Mouse (Mus musculus): ENCODE results near the gene Olfr9. TPM values are rescaled to one million over a fixed set of nuclear protein-coding genes. Genes with fewer than 3 reads are reported as not detected.
"Not testable (repeated sequence)": the region's sequence is repeated elsewhere in the genome, so short reads cannot be mapped to it uniquely, and the experiment has no call there.

Olfr9 gene
- polyA plus RNA-seq, 1 experiment: not detected

DNA sequence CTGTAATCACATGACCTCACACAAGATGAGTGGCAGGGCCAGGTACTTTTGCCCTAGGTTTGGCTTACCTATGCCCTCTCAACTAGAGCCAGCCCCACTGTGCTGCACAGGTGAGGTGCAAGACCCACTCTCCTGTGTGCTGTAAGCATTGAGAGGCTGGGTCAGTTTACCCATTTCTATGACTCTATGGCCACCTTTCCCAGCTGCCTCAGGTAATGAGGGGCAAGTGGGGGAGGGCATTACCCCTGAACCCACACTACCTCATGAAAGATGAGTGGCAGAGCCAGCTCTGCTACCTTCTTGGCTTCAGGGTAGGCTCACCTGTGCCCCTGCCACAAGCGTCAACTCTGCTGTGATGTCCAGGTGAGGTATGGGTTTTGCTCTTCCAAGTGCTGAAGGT is 6.6 kb downstream of the Olfr9 start:
- no peaks in the 10 kb centered on the region for H3K36me3 ChIP-seq (ENCODE audit: control insufficient read depth, insufficient read depth, low read length, poor library complexity, severe bottlenecking)
- no peak overlapping the region for H3K9ac ChIP-seq (ENCODE audit: low read depth, poor library complexity, severe bottlenecking)
- no peak overlapping the region for H3K4me3 ChIP-seq (ENCODE audit: low read depth, low read length)
- no peak overlapping the region for H3K27ac ChIP-seq (ENCODE audit: insufficient read depth, low read length)
- no peak for TF ChIP-seq POLR2A (IDR thresholded peaks at IDR 0.05; ENCODE audit: insufficient read depth, low read length)
- no peak for TF ChIP-seq EP300 (IDR thresholded peaks at IDR 0.05; ENCODE audit: insufficient read depth, low read depth, low read length)
- TF ChIP-seq CTCF (IDR thresholded peaks at IDR 0.05; ENCODE audit: low read depth, low read length): no peak
- H3K27me3 ChIP-seq (ENCODE audit: control insufficient read depth, insufficient read depth, low read length, poor library complexity, severe bottlenecking): no peaks in the 10 kb centered on the region
- no peaks in the 10 kb centered on the region for H3K4me1 ChIP-seq (ENCODE audit: control insufficient read depth, insufficient read depth, low read length)
- no peaks in the 10 kb centered on the region for H3K9me3 ChIP-seq (replicated peaks; ENCODE audit: control insufficient read depth, insufficient read depth, low read length, poor library complexity, severe bottlenecking)

DNA sequence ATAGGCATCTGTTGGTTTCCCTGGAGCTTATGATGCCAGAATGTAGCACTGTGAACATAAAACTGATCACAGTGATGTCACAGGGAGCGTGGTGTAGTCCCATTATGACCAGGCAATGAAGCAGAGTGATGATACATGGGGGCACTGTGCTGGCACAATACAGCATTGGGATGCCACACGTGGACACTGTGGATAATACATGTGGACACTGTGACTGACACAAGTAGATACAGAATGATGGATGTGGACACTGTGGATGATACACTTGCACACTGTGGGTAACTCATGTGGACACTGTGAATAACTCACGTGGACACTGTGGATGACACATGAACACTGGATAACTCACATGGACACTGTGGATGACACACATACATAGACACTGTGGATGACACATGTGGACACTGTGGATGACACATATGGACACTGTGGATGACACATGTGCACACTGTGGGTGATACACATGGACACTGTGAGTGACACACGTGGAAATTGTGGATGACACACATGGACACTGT is 7.4 kb downstream of the Olfr9 start:
- H3K9ac ChIP-seq (ENCODE audit: low read depth, poor library complexity, severe bottlenecking): no peak overlapping the region
- TF ChIP-seq POLR2A (IDR thresholded peaks at IDR 0.05; ENCODE audit: insufficient read depth, low read length) (no peak), EP300 (IDR thresholded peaks at IDR 0.05; ENCODE audit: insufficient read depth, low read depth, low read length) (no peak), CTCF (IDR thresholded peaks at IDR 0.05; ENCODE audit: low read depth, low read length) (no peak)
- H3K4me1 ChIP-seq (ENCODE audit: control insufficient read depth, insufficient read depth, low read length): no peaks in the 10 kb centered on the region
- H3K4me3 ChIP-seq (ENCODE audit: low read depth, low read length): no peak overlapping the region
- H3K27ac ChIP-seq (ENCODE audit: insufficient read depth, low read length): no peak overlapping the region
- H3K27me3 ChIP-seq (ENCODE audit: control insufficient read depth, insufficient read depth, low read length, poor library complexity, severe bottlenecking): no peaks in the 10 kb centered on the region
- H3K36me3 ChIP-seq (ENCODE audit: control insufficient read depth, insufficient read depth, low read length, poor library complexity, severe bottlenecking): no peaks in the 10 kb centered on the region
- no peaks in the 10 kb centered on the region for H3K9me3 ChIP-seq (replicated peaks; ENCODE audit: control insufficient read depth, insufficient read depth, low read length, poor library complexity, severe bottlenecking)

DNA sequence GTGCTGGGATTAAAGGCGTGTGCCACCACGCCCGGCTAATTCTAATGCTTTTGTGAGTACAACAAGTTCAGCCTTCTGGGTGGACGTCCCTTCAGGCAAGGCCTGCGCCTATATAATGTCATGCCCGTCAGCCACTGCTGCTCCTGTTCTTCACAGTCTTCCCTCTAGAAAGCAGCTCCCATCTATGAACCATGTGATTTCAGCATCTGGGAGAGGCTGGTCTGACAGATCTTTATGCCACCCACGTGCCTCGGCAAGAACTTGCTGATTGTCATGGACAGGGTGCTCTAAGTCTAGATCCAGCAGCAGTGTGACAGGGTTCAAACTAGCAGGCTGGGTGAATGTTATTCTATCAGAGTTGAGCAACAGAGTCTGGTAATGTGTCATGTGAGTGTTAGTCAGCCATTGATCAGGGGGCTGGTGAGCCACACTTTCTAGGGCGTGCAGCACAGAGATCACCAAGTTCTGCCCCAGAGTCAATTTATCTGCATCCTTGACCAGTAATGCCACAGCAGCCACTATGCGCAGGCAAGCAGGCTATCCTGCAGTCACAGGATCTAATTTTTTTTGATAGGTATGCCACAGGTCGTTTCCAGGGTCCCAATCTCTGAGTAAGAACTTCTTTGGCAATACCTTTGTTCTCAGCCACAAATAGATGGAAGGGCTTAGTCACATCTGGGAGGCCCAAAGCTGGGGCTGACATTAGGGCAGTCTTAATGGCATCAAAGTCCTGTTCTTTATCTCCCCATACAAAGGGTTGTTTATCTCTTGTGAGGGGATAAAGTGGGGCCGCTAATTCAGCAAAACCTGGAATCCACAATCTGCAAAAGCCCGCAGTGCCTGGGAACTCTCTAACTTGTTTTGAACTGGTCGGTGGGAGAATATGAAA is 15.0 kb downstream of the Olfr9 start:
- Histone ChIP-seq H3K9ac (ENCODE audit: low read depth, poor library complexity, severe bottlenecking) (no peak overlapping the region), H3K36me3 (ENCODE audit: control insufficient read depth, insufficient read depth, low read length, poor library complexity, severe bottlenecking) (no peaks in the 10 kb centered on the region), H3K9me3 (replicated peaks; ENCODE audit: control insufficient read depth, insufficient read depth, low read length, poor library complexity, severe bottlenecking) (peaks cover 30% of the 10 kb centered on the region), H3K4me1 (ENCODE audit: control insufficient read depth, insufficient read depth, low read length) (no peaks in the 10 kb centered on the region), H3K27me3 (ENCODE audit: control insufficient read depth, insufficient read depth, low read length, poor library complexity, severe bottlenecking) (no peaks in the 10 kb centered on the region), H3K4me3 (ENCODE audit: low read depth, low read length) (no peak overlapping the region), H3K27ac (ENCODE audit: insufficient read depth, low read length) (no peak overlapping the region)
- TF ChIP-seq CTCF (IDR thresholded peaks at IDR 0.05; ENCODE audit: low read depth, low read length): no peak
- TF ChIP-seq EP300 (IDR thresholded peaks at IDR 0.05; ENCODE audit: insufficient read depth, low read depth, low read length): no peak
- no peak for TF ChIP-seq POLR2A (IDR thresholded peaks at IDR 0.05; ENCODE audit: insufficient read depth, low read length)

DNA sequence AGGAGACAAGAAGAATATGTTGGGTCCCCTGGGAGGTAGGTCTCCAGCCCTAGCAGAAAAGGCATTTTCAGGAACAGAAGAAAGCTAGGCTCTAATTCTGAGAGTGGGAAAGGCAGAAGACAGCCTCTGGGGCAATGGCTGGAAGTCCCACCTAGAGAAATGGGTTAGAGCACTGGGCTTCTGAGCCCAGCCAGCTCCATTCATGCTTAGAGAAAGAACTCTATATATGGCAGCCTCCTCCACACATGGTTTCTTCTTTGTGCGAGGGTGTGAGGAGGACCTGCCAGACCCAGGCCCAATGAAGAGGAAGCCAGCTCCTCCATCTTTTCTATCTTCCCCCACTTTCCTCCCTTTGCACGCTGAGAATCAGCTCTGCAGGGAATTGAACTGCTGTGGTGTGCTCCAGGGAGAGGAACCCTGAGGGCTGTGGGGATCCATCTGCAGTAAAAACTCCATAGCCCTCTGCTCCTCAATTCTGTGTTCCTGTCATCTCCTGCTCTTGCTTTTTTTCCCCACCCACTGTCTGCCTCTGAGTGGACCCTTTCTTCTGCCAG is 21.1 kb downstream of the Olfr9 start, which contains the start of gene Olfr763:
Gene Olfr763, plus strand, starts transcription at position 504 of the 554 bp plus-strand sequence.
- Histone ChIP-seq H3K36me3 (ENCODE audit: control insufficient read depth, insufficient read depth, low read length, poor library complexity, severe bottlenecking) (no peaks in the 10 kb centered on the region), H3K4me1 (ENCODE audit: control insufficient read depth, insufficient read depth, low read length) (no peaks in the 10 kb centered on the region), H3K9me3 (replicated peaks; ENCODE audit: control insufficient read depth, insufficient read depth, low read length, poor library complexity, severe bottlenecking) (peaks cover 28% of the 10 kb centered on the region), H3K9ac (ENCODE audit: low read depth, poor library complexity, severe bottlenecking) (no peak within 1 kb of the TSS), H3K27ac (ENCODE audit: insufficient read depth, low read length) (no peak within 1 kb of the TSS), H3K4me3 (ENCODE audit: low read depth, low read length) (no peak within 1 kb of the TSS), H3K27me3 (ENCODE audit: control insufficient read depth, insufficient read depth, low read length, poor library complexity, severe bottlenecking) (no peaks in the 10 kb centered on the region)
- no peak for TF ChIP-seq CTCF (IDR thresholded peaks at IDR 0.05; ENCODE audit: low read depth, low read length)

DNA sequence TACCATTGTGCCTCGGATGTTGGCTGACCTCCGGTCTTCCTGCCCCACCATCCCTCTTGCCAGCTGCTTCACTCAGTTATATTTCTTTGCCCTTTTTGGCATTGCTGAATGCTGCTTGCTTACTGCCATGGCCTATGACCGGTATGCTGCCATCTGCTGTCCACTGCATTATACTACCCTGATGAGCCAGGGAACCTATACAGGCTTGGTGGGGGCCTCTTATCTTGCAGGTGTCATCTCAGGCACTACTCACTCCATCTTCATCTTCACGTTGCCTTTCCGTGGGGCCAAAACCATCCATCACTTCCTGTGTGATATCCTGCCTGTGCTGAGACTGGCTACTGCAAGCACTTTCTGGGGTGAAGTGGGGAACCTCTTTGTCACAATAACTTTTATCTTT is 22.3 kb downstream of the Olfr9 start:
- H3K27me3 ChIP-seq (ENCODE audit: control insufficient read depth, insufficient read depth, low read length, poor library complexity, severe bottlenecking); H3K4me3 ChIP-seq (ENCODE audit: low read depth, low read length); H3K9ac ChIP-seq (ENCODE audit: low read depth, poor library complexity, severe bottlenecking); H3K36me3 ChIP-seq (ENCODE audit: control insufficient read depth, insufficient read depth, low read length, poor library complexity, severe bottlenecking); H3K27ac ChIP-seq (ENCODE audit: insufficient read depth, low read length); H3K4me1 ChIP-seq (ENCODE audit: control insufficient read depth, insufficient read depth, low read length): not testable (repeated sequence)
- peaks cover 22% of the 10 kb centered on the region for H3K9me3 ChIP-seq (replicated peaks; ENCODE audit: control insufficient read depth, insufficient read depth, low read length, poor library complexity, severe bottlenecking)

DNA sequence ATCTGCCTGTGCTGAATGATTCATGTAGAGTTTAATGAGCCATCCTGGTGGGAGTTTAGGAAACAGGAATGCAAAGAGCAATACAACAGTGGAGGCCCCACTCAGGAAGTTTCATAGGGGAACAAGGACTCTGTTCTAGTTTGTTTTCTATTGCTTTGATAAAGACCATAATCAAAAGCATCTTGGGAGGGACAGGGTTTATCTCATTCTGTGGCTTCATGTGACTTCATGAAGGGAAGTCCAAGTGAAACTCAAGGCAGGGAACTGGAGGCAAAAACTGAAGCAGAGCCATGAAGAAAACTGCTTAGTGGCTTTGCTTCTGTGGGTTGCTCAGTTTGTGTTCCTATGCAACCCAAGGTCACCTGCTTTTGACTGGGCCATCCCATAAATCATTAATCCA is 25.2 kb downstream of the Olfr9 start:
- no peak overlapping the region for H3K27ac ChIP-seq (ENCODE audit: insufficient read depth, low read length)
- no peaks in the 10 kb centered on the region for H3K4me1 ChIP-seq (ENCODE audit: control insufficient read depth, insufficient read depth, low read length)
- H3K9ac ChIP-seq (ENCODE audit: low read depth, poor library complexity, severe bottlenecking): no peak overlapping the region
- TF ChIP-seq CTCF (IDR thresholded peaks at IDR 0.05; ENCODE audit: low read depth, low read length) (no peak), EP300 (IDR thresholded peaks at IDR 0.05; ENCODE audit: insufficient read depth, low read depth, low read length) (no peak), POLR2A (IDR thresholded peaks at IDR 0.05; ENCODE audit: insufficient read depth, low read length) (no peak)
- H3K36me3 ChIP-seq (ENCODE audit: control insufficient read depth, insufficient read depth, low read length, poor library complexity, severe bottlenecking): no peaks in the 10 kb centered on the region
- H3K27me3 ChIP-seq (ENCODE audit: control insufficient read depth, insufficient read depth, low read length, poor library complexity, severe bottlenecking): no peaks in the 10 kb centered on the region
- H3K4me3 ChIP-seq (ENCODE audit: low read depth, low read length): no peak overlapping the region
- H3K9me3 ChIP-seq (replicated peaks; ENCODE audit: control insufficient read depth, insufficient read depth, low read length, poor library complexity, severe bottlenecking): 0 out of 2 replicates have a peak, but pooled peaks cover 3% of the 10 kb centered on the region

Data from ES-Bruce4 (cell line).